Mouse (Mus musculus): ENCODE results near the gene Rest. TPM values are rescaled to one million over a fixed set of nuclear protein-coding genes. Genes with fewer than 3 reads are reported as not detected.

The Rest gene
- polyA plus RNA-seq, 1 experiment: 12.4 TPM

GRCm38 (mm10) chr5:77265671-77266065 is 377 bp downstream of the Rest start:
- DNase-seq (ENCODE audit: low spot score): peak; percentile 64

DNA sequence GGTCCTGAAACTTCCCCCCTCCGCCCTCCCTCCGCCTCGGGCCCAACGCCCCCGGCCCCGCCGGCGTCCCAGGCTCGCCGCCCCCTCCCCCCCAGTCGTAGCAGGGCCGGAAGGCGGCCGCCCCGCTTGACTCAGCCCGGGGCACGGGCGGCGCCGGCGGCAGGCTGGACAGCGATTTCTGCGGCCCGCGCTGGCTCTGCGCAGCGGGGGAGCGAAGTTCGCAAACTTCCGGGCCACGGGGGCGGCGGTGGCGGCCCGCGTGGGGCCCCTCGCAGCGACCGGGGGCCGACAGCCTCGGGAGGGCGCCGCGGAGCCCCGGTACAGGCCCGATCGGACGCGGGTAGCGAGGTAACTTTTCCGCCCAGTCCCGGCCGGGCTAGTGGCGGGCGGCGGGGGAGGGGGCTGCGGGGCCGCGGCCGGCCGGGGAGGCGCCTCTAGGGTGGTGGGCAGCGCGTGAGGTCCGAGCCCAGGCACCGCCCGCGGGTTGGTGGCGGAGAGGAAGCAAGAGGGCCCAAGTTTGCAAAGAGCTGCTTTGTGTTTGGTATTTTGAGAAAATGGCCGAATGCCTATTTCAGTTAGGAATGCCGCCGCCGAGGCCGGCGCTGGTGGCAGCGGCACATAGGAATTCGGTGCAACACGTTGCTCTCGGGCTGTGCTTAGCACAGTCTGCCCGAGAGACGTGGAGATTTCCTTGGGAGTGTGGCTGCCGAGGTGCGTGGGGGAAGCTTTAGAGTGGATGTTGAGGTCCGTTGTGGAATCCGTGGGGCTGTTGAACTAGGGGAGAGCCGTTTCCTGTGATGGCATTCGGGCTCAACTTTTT is 985 bp downstream of the Rest start:
- peak; percentile 64 for DNase-seq (ENCODE audit: low spot score)

DNA sequence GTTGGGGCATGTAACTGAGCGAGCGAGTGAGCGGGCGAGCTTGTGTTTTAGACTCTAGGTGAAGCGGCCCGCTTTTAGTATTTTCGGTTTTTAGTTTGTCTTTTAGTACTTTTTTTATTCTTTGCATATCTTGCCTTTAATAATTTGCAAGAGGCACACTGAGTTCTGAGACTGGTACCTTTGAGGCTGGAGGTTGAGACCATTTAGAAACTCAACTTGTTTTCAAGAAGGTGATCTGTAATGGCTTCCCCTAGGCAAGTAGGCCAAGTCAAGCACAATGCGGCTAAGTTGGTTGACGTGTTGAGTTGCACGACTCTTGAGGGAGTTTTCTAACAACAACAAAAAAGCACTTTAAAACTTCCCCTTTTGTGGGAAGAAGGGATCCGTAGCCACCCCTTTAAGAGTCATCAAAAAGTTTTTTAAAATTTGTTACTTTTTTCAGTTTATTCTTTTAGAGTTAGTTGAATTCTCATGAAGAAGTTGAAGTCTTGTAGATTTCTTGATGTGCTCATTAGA is 1.7 kb downstream of the Rest start:
- DNase-seq (ENCODE audit: low spot score): no peak

DNA sequence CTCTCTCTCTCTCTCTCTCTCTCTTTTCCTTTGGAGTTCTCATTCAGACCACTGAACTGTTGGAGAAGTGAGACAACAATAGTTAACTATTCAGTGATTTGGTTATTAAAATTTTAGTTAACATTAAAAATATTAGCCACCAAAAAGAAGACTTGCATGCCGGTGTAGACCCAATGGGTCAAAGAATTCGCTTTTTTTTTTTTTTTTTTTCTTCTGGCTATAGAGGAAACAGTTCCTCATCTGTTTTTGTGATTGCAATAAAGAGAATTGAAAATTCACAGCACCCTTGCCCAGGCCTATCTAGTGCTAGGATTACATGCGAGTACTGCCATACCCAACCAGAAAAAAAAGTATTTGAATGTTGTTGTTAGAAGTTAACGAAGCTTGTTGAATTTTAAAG is 2.1 kb downstream of the Rest start:
- no peak for DNase-seq (ENCODE audit: low spot score)

GRCm38 (mm10) chr5:77267957-77268624 is 2.8 kb downstream of the Rest start:
- no peak for DNase-seq (ENCODE audit: low spot score)

DNA sequence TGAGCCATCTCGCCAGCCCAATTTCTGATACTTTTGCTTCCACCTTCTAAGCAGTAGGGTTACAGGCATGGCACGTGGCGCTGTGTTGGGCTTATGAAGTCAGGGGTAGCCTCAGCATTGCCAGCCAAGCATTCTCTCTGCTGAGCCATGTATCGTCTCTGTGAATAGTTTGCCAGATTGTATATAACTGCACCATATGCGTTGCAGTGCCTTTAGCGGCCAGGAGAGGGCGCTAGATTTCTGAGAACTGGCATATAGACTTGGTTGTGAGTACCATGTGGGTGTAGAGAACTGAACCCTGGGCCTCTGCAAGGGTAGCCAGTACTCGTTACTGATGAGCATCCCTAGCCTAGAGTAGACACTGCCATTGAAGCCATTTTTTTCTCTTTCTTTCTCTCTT is 4.1 kb downstream of the Rest start:
- DNase-seq (ENCODE audit: low spot score): no peak

DNA sequence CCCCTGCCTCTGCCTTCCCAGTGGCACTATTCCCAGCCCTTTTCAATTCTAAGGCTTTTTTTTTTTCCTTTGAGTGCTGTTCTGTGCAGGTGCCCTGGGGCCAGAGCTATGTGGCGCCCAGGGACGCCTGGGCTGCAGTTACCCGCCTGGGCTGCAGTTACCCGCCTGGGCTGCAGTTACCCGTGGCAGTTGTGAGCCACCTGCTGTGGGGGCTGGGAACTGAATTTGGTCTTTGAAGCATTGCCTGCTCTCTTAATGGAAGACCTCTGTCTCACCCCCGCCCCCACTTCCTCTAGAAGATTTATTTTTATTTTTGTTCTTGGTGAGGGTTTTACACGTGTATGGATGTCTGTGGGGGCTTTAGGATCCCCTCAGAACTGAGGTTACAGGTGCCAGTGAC is 7.9 kb downstream of the Rest start:
- DNase-seq (ENCODE audit: low spot score): no peak

- DNase-seq (ENCODE audit: low spot score): no peak
These were observed 10.7 kb downstream of the Rest start for GRCm38 (mm10) chr5:77275950-77276349.

GRCm38 (mm10) chr5:77277204-77277603 is 11.9 kb downstream of the Rest start:
- DNase-seq (ENCODE audit: low spot score): no peak

DNA sequence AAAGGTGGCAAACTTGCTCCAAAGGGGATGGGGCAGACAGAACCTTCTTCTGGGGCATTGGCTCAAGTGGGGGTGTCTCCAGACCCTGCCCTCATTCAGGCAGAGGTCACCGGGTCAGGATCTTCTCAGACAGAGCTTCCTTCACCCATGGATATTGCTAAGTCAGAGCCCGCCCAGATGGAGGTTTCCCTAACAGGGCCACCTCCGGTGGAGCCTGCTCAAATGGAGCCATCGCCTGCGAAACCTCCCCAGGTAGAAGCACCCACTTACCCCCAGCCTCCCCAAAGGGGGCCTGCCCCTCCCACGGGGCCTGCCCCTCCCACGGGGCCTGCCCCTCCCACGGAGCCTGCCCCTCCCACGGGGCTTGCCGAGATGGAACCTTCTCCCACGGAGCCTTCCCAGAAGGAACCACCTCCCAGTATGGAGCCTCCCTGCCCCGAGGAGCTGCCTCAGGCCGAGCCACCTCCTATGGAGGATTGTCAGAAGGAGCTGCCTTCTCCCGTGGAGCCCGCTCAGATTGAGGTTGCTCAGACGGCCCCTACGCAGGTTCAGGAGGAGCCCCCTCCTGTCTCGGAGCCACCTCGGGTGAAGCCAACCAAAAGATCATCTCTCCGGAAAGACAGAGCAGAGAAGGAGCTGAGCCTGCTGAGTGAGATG is 16.4 kb downstream of the Rest start:
- DNase-seq (ENCODE audit: low spot score): no peak

GRCm38 (mm10) chr5:77282242-77282641 is 17.0 kb downstream of the Rest start:
- no peak for DNase-seq (ENCODE audit: low spot score)

- no peak for DNase-seq (ENCODE audit: low spot score)
These were observed 20.4 kb downstream of the Rest start for GRCm38 (mm10) chr5:77285685-77286084.

DNA sequence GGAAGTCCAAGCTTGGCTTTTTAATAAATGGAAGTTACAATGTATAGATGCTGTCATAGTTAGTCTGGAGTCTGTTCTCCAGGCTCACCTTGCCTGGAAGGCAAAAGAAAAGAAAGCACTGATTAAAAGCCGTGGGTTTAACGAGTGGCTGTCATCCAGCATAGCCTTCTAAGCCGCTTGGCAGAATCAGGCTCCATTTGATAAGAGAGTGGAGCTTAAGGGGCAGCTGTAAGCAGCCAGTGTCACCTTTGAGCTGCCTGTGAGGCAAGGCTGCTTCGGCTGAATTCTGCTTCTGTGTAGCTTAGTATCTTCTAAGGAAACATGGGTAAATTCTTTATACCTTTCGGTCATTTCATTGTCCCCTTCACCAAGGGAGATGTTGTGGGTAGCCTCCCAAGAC is 21.6 kb downstream of the Rest start:
- no peak for DNase-seq (ENCODE audit: low spot score)

GRCm38 (mm10) chr5:77287901-77288300 is 22.6 kb downstream of the Rest start:
- no peak for DNase-seq (ENCODE audit: low spot score)

DNA sequence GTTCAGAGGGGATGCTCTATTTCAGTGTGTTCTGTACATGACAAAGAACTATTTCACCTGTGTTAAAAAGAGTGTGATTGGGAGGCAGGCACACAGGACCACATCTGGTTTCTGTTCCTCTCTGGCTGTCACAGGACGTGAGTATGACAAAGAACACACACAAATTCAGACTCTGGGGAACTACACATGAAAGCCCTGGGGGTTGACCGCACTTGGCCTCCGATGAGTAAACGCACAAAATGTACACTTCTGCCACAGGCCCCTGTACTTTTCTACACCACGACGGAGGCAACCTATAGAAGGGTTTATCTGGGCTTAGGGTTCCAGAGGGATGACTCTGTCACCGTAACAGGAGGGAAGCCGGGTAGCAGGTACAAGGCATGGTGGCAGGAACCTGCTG is 24.4 kb downstream of the Rest start:
- DNase-seq (ENCODE audit: low spot score): no peak

DNA sequence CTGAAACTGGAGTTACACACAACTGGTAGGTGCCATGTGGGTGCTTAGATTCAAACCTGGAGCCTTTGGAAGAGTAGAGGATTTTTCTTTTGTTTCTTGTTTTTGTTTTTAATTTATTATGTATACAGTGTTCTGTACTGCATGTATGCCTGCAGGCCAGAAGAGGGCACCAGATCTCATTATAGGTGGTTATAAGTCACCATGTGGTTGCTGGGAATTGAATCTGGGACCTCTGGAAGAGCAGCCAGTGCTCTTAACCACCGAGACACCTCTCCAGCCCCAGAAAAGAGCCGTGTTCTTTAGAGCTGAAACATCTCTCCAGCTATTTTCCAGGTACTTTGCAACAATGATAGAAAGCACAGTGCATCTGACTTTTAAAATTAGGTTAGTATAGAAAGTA is 25.3 kb downstream of the Rest start:
- no peak for DNase-seq (ENCODE audit: low spot score)

- DNase-seq (ENCODE audit: low spot score): no peak
These were observed 27.7 kb downstream of the Rest start for GRCm38 (mm10) chr5:77292803-77293522.

GRCm38 (mm10) chr5:77299486-77299885 is 34.2 kb downstream of the Rest start:
- DNase-seq (ENCODE audit: low spot score): no peak

GRCm38 (mm10) chr5:77301296-77301903 is 36.1 kb downstream of the Rest start:
- DNase-seq (ENCODE audit: low spot score): no peak

DNA sequence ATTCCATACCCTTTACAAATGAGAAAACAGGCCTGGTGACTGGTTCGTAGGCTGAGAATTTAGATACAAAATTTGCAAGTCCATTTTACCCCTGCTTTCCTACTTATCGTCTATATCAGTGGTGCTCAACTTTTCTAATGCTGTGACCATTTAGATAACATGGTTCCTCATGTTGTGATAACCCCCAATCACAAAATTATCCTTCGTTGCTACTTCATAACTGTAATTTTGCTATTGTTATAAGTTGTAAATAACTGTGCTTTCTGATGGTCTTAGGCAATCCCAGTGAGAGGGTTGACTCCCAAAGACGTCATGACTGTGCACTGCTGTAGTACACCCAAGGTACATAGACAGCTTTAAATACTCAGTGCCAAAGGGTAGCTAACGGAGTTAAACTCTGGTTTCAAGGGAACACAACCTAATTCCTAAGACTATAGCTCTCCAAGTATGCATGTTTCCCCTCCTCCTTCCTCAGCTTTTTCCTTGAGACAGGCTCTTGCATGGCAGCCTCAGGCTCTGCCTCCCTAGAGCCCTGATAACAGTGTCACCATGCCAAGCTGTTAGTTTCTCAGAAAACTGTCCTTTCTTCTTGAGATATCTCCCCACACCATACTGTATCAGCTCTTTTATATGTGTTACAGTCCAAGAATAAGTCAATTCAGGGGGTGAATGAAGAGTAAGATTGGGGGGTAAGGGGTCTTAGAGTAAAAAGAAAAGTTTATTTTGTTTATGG is 42.7 kb downstream of the Rest start:
- DNase-seq (ENCODE audit: low spot score): no peak
